Mouse (Mus musculus) adipocyte (in vitro differentiated cells): ENCODE data around the gene Zbtb16.
A peak's percentile ranks its signal among the peaks of the same experiment; 100 is the strongest.

Source experiments
- DNase-seq: peaks from one replicate; pipeline ENCODE4 v3.0.0-alpha.2; 2016; ENCODE audit warnings: low spot score

Zbtb16 gene

DNA sequence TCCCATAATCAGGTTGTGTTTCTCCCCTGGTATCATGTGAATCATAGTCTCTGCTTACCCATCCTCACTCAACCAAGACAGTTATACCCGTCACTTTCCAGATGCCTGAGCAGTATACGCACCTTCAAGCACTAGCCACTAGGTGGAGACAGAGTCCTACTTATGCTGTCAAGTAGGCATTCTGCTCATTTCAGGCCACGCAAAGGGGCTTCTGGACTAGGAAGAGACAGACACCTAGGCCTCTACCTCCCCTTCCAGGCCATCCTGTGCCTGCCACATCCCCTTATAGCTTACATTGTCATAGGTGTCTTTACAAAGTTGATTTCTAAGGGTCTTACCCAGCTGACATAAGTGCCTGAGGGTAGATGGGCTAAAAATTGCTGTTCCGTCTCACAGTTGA, 189.8 kb downstream of the Zbtb16 start:
- peak; percentile 88 for DNase-seq

DNA sequence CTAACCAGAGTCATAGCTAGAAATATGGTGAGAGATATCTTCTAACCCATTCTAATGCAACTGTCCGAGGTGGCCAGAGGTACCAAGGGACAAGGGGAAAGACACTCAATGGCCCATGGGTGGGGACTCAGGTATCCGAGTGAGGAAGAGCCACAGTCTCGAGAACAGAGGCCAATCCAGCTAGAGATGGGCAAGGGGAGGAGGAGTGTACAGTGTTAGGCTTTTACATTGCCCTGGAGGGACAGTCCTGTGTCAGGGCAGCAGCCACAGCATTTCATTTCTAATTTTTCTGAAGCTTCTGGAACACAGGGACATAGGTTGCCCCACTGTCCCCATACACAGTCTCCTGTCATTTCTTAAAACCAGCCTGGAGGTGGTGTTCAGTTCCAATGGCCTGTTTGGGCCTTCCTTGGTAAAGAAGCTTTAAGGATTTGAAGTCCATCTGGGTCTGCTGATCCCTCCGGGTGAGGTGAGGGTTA, 190.3 kb downstream of the Zbtb16 start:
- no peak for DNase-seq

DNA sequence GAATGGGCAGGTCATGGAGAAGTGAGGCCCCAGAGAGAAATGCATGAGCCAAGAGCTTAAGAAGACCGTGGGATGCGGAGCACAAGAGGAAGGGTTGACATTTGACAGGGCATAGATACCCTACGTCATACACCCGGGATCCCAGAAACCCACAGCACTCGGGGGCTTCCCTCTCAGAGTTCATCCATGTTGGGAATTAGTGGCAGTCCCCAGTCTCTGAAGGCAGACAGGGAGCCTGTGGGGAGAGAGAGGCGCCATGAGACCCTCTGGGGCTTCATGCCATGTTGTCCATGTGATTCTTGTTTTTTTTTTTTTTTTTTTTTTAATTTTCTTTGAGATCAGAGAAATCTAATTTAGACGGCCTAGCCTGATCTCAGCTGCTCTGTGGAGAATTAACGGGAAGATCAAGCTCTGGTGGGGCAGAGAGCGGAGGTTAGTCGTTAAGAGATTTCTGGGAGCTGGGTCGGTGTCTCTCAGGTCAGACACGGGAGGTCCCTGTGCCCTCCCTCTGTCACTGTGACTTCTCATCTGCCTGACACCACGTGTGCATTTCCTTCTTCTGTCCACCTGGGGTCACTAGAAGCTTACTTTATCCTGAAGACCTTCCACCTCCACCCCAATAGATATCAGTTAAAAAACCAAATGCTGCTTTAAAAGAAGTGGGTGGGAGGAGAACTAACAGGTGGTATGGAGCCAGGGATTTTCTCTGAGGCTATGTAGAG, 190.9 kb downstream of the Zbtb16 start:
- peak; percentile 78 for DNase-seq

DNA sequence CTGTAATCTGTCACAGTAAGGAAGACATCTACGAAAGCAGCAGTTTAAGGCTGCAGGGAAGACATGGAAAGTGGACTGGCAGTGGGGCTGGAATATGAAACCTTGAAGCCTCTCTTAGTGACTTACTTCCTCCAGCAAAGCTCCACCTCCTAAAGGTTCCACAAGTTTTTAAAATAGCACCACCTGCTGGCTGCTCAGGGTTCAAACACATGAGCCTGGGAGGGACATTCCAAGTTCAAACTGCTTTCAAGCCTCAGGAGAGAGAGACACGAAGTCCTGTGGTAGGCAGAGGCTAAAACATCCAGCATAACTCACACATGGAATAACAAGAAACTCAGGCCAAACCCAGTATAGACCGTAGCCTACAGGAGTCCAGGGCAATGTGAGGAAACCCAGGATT, 191.6 kb downstream of the Zbtb16 start:
- no peak for DNase-seq

DNA sequence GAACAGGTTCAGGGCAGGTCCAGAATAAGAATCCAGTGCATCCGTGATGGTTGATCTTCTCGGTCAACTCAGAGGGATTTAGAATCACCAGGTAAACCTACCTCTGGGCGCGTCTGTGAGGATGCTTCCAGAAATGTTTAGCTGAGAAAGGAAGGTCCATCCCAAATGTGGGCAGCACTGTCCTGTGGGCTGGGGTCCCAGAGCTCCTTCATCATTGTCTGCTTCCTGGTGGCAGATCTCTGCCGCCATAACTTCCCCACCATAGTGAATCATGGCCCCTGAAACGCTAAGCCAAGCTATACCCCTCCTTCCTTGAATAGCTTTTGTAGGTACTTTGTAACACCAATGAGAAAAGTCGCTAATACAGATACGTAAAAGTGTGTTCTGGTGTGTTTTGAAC, 194.4 kb downstream of the Zbtb16 start:
- DNase-seq = no peak

DNA sequence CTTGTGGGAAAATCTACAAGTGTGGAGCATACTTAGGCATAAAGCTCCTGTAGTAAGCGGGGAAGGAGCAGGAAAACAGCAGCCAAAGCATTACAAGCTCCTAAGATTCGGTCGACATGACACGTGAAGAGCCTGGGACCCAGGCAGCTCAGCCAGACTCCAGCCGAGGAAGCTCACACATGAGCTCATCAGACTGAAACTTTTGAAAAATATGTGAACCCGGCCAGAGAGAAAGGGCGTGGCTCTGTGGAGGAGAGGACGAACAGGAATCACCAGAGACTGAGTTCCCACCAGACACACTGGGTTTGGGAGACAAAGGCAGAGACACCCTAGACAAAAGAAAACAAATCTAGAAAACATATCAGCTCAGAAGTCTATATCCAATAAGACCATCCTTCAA, 195.1 kb downstream of the Zbtb16 start:
- no peak for DNase-seq

DNA sequence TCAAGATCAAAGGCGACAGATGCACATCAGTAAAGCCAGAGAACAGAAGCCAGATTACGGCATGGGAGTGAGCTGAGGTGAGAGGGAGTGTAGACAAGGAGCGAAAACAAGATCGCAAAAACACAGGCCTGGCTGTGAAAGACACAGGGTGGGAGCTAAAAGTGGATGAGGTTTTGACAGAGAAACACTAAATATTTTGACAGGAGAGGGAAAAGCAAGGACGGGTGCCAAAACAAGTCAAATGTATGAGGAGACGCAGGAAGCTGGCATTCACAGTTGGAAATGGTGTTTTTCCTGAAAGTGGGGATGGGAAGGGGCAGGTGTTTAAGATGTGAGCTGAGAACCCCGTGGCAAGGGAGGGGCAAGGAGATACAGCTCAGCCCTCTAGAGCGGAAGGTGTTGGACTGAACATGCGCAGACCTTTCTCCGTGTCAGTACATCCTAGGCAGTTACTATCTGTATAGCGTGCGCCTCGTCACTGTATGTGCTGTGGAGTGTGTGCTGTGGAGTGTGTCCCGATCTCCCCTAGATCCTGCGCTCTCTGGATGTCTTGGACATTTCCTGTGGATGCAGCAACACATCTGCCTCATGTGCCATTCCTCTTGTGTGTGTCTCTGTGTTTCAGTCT, 197.7 kb downstream of the Zbtb16 start:
- DNase-seq = no peak

DNA sequence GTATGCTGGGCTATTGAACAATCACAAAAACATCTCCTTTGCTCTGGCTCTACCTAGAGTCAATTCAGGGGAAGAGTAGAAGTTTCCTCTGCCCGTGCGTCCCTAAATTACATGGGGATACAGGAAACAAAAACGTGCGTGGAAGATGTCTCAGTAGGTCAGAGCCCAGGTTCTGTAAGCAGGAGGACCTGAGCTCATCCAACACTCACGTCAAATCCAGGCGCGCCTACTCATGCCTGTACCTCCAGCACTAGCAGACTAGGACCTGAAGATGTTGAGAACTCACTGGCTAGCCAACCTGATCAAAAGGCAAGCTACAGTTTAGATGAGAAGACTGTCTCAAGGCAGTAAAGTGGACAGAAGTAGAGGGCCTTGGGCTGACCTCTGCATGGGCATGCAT, 198.9 kb downstream of the Zbtb16 start:
- no peak for DNase-seq

DNA sequence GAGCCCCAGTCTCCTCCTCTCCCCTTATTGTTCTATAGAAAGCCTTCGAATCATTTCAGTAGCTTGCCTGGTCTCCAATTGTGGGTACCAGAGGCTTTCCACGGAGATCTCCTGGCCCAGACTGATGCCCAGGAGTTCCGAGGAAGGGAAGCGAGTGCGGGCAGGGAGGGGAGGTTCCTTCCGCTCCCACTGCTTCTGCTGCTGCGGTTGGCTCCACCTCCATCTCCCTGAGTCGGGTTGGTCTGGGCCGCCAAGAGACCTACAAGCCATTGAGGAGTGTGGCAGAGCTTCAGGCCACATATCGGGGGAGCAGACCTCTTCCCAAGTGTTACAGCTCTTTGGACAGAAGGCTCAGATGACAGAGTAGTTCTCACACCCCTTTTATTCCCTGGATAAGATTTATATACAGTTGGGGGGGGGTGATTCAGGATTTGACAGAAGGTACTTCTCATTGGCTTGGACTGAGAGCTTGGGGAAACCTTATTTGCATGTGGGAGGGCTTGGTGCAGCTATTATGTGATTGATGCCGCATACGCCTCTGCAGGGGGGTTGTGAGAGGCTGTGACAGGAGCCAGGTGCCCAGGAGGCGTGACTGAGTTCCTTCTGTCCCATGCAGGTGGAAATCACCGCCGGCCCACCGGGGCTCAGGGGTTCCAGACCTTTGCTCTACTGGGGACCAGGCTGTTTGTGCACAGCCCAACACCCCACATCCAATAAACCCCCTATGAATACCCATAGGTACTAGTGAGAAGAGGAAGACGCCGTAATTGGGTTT, 200.3 kb downstream of the Zbtb16 start:
- DNase-seq = no peak

DNA sequence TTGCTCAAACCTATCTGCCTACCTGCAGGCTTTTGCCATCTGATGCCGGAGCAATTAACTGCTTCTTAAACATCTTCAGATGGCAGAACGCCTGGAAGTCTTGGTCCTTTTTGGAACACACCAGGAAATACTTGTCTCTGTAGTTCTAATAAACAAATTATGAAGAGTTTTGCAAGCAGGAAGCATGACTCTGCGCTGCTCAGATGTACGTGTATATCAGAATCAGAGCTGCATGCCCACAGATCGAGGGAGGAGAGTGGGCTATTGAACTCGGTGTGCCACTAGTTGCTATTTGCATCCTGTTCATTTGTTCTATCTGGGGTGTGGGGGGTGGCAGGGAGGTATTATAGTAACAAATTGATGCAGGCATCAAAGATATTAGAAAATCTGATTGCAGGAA, 202.9 kb downstream of the Zbtb16 start:
- no peak for DNase-seq

DNA sequence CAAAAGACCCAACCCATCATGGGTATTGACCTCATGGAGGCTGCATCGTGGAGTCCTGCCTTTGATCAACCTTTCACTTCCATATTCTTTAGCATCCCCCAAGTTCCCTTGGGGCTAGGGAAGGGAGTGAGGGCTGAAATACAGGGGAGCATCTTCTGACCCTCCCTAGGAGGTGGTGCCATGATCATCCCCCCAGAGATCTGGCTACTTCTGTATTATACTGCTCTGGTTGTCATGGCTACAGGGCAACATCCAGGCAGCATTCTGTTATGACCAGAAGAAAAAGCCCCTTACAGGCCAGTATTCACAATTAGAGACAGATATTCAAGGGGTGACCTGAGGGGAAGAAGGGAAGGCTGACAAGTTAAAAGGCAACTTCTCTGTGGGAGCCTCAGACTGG, 216.8 kb downstream of the Zbtb16 start:
- no peak for DNase-seq

DNA sequence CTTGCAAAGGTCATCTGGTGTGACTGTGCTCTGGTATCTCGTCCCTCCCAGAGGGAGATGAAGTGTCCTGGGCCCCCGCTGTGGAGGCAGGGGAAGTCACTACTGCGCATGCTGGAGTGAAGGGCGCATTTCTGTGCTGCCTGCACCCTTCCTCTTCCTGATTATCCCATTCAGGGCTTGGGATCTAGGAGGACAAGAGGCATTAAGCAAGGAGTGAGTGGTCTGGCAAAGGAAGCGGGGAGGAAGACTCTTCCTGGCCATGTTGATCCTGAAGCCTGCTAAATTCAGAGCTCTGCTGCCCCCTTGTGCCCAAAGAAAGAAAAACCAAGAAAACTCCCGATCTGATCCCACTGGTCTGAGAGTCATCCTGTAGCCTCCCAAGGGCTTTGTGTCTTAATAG, 217.4 kb downstream of the Zbtb16 start:
- DNase-seq = peak; percentile 98

DNA sequence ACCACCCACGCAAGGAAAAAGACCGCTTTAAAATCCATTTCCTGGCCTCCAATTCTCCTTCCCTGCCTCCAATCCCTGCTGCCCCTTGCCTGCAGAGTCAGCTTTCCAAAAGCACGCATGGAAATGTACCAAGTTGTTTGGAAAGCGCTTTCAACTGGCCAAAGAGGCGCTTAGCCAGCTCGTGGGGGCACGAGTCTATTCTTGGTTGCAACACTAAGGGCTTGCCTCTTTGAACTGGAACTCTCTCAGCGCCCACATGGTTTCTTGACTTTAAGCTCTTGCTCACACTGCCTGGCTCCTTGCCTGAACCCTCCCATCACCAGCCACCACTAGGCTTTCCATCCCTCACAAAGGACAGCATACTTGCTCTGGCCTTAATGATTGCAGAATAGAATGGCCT, 217.9 kb downstream of the Zbtb16 start:
- peak; percentile 99 for DNase-seq

DNA sequence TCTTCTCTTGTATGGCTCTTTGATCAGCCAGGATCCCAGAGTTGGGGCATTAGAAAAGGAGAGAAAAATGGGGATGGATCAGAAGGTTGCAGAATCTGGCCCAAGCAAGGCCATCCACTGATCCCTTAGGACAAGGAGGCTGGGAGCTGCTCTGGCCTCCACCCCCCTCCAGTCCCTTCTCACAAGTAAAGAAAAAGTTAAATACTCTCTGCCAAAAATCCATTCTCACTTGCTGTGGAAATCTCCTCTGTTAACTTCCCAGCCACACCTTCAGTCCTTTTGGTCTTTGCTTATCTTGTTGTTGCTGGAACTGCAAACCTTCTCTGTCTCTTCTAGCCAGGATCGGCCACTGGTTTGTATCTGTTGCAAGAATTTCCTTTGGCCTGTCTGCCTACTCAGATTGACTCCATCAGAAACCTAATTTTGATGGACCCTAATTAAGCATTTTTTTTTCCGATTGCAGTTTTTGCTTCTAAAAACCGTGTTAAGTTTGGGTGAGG, 218.5 kb downstream of the Zbtb16 start:
- peak; percentile 56 for DNase-seq

DNA sequence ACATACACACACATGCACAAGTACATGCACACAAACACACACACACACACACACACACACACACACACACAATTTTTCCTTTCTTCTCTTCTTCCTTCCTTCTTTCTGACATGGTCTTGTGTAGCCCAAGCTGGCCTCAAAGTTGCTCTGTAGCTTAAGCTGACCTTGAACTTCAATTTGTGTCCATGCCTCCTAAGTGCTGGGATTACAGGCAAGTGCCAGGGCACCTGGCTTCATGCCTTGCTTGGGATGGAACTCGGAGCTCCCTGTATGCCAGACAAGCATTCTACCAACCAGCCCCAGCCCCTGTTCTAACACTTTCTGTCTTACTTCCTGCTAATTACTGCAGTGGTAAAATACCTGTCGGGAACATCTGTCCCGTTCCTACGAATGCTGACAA, 222.8 kb downstream of the Zbtb16 start:
- DNase-seq = no peak

DNA sequence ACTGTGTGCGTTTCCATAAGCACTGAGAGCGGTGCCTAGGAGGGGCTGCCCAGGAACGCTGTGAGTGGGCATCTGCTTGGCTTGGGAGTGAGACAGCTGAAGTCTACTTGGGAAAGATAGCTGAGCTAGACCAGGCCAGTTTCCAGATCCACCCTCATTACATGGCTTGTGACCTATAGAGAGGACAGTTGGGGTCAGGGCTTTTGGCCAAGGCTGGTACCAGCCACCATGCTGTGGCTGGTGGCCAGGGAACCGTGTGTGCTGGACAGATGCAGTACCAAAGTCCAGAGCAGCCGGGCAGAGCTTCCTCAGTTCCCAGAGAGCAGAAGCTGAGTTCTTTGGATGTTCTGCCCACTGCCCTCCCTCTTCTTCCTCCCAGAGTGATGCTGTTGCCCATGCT, 223.5 kb downstream of the Zbtb16 start:
- peak; percentile 60 for DNase-seq

DNA sequence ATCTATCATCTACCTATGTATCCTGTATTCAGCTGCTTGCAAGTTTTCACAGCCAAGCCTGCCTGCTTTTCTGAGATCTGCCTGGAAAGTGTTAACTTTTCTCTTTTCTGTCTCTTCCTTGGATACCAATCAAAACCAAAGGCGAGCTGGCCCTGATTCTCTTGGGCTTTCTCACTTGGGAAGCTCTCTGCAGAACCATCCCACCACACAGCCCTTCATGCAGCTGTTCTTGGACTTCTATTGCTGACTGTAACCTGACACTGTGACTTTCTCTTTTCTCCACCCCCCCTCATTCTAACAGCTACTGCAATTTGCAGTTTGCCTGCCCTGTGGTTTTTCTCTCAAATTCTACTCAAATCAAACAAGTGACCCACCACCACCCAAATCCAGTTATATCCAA, 225.0 kb downstream of the Zbtb16 start:
- peak; percentile 52 for DNase-seq

DNA sequence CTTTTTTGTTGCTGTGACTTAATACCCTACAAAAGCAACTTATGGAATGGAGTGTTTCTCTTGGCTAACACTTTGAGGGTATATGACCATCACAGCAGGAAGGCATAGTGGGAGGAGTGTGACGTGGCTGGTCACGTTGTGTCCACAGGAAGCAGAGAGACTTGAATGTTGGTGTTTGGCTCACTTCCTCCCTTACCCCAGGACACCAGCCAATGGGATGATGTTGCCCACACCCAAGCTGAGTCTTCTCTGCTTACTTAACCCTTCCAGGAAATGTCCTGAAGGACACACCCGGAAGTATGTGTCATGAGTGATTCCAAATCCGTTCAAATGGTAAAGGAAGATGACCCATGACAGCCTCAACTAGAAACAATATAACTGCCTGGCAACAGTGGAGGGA, 226.3 kb downstream of the Zbtb16 start:
- DNase-seq = no peak

DNA sequence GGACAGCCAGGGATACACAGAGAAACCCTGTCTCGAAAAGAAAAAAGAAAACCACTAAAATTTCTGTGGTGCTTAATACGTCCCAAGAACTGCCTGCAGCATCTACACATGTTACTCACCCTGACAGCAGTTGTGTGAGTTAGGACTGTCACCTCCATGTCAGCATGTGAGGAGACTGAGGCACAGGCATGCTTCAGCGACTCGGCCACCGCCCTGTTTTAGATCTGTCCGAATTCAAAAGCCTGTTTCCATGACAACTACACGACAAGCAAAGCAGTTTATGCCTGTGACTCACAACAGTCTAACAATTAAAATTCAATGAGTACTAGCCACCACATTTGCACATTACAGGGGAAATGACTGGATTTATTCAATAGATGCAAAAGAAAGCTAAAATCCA, 228.6 kb downstream of the Zbtb16 start:
- DNase-seq = no peak

DNA sequence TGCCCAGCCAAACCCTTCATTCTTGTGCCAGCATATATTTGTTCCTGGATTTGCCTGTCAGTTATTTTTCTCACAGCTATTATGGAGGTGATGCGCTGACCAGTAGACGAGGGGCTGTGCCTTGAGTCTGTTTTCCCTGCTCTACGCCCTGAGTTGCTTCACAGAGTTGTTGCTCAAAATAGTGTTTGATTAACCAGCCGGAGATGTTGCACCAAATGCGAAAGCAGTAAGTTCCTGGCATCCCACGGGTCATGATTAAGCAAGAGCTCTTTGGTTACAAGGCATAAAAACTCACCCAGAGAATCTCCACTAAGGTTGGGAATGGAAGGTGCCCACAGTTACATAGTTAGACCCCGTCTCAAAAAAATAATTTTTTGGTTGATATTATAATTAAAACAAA, 229.9 kb downstream of the Zbtb16 start:
- DNase-seq = peak; percentile 89

DNA sequence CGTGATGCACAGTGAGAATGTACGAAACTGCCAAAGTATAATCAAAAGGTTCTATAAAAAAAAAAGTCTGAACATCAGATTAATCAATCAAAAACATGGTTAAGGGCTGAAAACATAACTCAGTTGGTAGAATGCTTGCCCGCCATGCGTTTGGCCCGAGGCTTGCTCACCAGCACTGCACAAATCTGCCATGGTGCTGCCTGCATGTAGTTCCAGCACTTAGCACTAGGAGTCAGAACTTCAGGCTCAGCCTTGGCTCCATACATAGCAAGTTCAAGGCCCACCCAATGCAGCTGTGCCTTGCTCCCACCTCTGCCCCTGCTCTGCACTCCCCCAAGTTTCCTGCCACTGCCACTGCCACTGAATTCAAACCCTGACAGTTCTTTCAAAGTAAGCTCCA, 230.3 kb downstream of the Zbtb16 start:
- no peak for DNase-seq

DNA sequence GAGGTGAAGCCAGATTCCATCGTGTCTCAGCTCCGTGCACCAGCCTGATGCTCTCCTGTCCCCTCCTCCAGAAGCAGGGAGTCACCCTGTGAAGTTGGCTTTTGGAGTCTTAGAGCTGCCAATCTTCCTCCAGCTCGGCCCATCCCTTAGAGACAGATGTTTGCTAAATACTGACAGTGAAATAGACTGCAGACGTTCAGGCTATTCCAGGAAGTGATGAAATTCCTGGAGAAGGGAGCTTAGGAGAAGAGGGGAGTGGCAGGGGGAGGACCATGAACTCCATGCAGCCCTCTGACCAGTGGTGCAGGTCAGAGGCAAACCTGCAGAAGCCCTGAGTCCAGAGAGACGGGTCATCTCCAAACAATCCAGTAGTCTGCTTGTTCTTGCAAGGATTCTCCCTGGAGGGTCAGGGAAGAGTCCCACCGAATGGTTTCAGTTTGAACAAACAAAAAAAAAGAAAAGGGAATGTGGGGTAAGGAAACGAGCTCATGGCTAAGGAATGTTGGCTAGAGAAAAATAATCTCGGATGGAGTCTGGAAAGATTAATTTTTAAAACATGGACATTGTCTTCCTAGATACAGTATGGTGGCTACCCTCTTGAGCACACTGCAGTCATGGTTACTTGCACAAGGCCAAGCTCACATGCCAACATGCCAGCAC, 231.0 kb downstream of the Zbtb16 start, which contains the start of gene Nnmt:
Gene Nnmt (minus strand): TSS at position 215 of the 660 bp plus-strand sequence.
- DNase-seq = peak; percentile 83
